Mouse (Mus musculus): ENCODE data around the gene Daw1. TPM values are rescaled to one million over a fixed set of nuclear protein-coding genes. Genes with fewer than 3 reads are reported as not detected.

Gene Daw1
- polyA plus RNA-seq, 2 experiments, result not detected

DNA sequence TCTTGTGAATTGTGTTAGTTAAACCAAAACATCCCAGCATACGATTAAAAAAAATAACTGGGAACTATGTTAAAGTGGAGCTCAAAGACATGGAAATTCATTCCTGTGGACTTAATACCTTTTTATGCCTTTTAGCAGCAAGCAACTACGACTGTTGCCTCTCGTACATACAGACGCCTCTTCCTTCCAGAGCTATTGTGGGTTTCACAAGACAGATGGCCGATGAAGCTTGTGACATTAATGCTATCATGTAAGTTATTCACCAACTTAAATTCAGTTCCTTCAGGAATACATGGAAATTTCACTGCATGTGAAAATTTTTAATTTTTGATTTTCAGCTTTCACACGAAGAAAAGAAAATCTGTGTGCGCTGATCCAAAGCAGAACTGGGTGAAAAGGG is 41.9 kb upstream of the Daw1 start:
- Histone ChIP-seq H3K4me1 (replicated peaks; ENCODE audit: control insufficient read depth in 2 of 2, insufficient read depth in 2 of 2, low read length in 1 of 2) (no peaks in the 10 kb centered on the region), H3K27me3 (ENCODE audit: control insufficient read depth, insufficient read depth, low read length) (no peaks in the 10 kb centered on the region), H3K9me3 (ENCODE audit: control insufficient read depth, low read length) (no peaks in the 10 kb centered on the region), H3K4me2 (ENCODE audit: low read depth) (no peak overlapping the region), H3K36me3 (replicated peaks; ENCODE audit: control insufficient read depth, insufficient read depth, low read depth) (no peaks in the 10 kb centered on the region), H3K9ac (replicated peaks) (no peak overlapping the region), H3K4me3 (ENCODE audit: insufficient read depth in 1 of 2, low read depth in 2 of 2, low read length in 2 of 2) (no peak overlapping the region), H3K27ac (no peak overlapping the region)
- TF ChIP-seq EP300 (IDR thresholded peaks at IDR 0.05; ENCODE audit: low read depth) (no peak), CTCF (IDR thresholded peaks at IDR 0.05; ENCODE audit: low read depth) (no peak)
- WGBS (ENCODE audit: insufficient replicate concordance), result 66% methylated on average over 7 of the region's 7 CpGs
- DNase-seq (ENCODE audit: low read depth in 3 of 3, low spot score in 3 of 3) (no peak), ATAC-seq (ENCODE audit: insufficient read depth) (no peak)

DNA sequence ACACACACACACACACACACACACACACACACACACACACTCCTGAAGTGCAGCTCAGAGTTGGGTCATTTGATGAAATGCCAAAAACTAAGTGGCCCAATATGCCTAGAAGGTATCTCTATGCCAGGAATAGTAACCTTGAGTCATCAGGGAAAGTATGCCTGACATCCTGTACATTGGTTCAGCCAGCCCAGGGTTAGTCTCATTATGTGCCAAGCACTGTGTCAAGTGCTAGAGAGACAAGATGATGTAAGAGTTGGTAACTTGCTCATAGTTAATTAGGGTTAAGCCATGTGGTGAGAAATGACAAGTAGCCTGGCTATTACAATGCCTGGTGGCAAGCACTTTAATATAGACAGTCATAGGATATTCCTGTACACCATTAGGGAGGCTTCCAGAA is 39.6 kb upstream of the Daw1 start:
- Histone ChIP-seq H3K27ac (no peak overlapping the region), H3K36me3 (replicated peaks; ENCODE audit: control insufficient read depth, insufficient read depth, low read depth) (no peaks in the 10 kb centered on the region), H3K4me1 (replicated peaks; ENCODE audit: control insufficient read depth in 2 of 2, insufficient read depth in 2 of 2, low read length in 1 of 2) (no peaks in the 10 kb centered on the region), H3K27me3 (ENCODE audit: control insufficient read depth, insufficient read depth, low read length) (no peaks in the 10 kb centered on the region), H3K9ac (replicated peaks) (no peak overlapping the region), H3K9me3 (ENCODE audit: control insufficient read depth, low read length) (no peaks in the 10 kb centered on the region), H3K4me2 (ENCODE audit: low read depth) (no peak overlapping the region), H3K4me3 (ENCODE audit: insufficient read depth in 1 of 2, low read depth in 2 of 2, low read length in 2 of 2) (no peak overlapping the region)
- no peak for TF ChIP-seq CTCF (IDR thresholded peaks at IDR 0.05; ENCODE audit: low read depth)
- TF ChIP-seq EP300 (IDR thresholded peaks at IDR 0.05; ENCODE audit: low read depth), result no peak
- DNase-seq (ENCODE audit: low read depth in 3 of 3, low spot score in 3 of 3), result no peak
- no peak for ATAC-seq (ENCODE audit: insufficient read depth)

DNA sequence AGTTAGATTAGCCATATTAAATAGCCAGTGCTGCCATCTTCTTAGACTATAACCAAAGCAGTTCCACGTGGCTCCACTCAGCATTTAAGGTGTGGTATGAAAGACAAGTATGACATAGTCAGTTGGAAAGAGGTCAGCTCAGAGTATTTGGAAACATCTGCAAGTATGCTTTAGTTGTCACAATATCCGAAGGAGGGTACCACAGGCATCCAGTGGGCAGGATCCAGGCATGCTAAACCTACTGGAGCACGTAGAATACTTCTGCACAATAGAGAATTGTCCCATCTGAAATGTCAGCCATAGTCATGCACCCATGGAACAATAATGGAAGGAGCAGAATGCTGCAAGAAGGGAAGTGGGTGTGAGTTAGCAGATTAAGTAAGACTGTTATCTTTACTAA is 39.2 kb upstream of the Daw1 start:
- ATAC-seq (ENCODE audit: insufficient read depth) (no peak), DNase-seq (ENCODE audit: low read depth in 3 of 3, low spot score in 3 of 3) (no peak)
- Histone ChIP-seq H3K36me3 (replicated peaks; ENCODE audit: control insufficient read depth, insufficient read depth, low read depth) (no peaks in the 10 kb centered on the region), H3K4me2 (ENCODE audit: low read depth) (no peak overlapping the region), H3K4me1 (replicated peaks; ENCODE audit: control insufficient read depth in 2 of 2, insufficient read depth in 2 of 2, low read length in 1 of 2) (no peaks in the 10 kb centered on the region), H3K9me3 (ENCODE audit: control insufficient read depth, low read length) (no peaks in the 10 kb centered on the region), H3K27me3 (ENCODE audit: control insufficient read depth, insufficient read depth, low read length) (no peaks in the 10 kb centered on the region), H3K27ac (no peak overlapping the region), H3K4me3 (ENCODE audit: insufficient read depth in 1 of 2, low read depth in 2 of 2, low read length in 2 of 2) (no peak overlapping the region), H3K9ac (replicated peaks) (no peak overlapping the region)
- no peak for TF ChIP-seq CTCF (IDR thresholded peaks at IDR 0.05; ENCODE audit: low read depth)
- no peak for TF ChIP-seq EP300 (IDR thresholded peaks at IDR 0.05; ENCODE audit: low read depth)
- 38% methylated on average over 3 of the region's 3 CpGs for WGBS (ENCODE audit: insufficient replicate concordance)

DNA sequence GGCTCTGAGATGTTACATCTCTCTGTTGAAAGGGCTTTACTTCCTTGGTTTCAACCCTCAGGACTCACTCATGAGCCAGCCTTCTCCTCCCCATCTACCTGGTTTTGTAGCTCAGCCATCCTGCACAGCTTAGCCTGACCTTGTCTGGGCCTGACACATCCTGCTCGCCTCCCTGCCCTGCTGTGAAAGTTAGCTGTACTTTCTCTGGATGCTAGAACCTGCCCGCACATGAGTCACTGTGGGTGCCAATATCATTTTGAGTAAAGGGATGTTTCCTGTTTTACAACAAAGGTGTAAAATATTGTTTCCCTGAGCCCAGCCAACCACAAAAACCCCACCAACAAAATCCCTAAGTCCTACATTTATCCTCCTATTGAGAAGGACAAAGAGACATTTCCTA is 36.4 kb upstream of the Daw1 start:
- no peak for ATAC-seq (ENCODE audit: insufficient read depth)
- 53% methylated on average over 2 of the region's 2 CpGs for WGBS (ENCODE audit: insufficient replicate concordance)
- Histone ChIP-seq H3K9ac (replicated peaks) (no peak overlapping the region), H3K4me2 (ENCODE audit: low read depth) (no peak overlapping the region), H3K27me3 (ENCODE audit: control insufficient read depth, insufficient read depth, low read length) (no peaks in the 10 kb centered on the region), H3K36me3 (replicated peaks; ENCODE audit: control insufficient read depth, insufficient read depth, low read depth) (no peaks in the 10 kb centered on the region), H3K27ac (no peak overlapping the region), H3K9me3 (ENCODE audit: control insufficient read depth, low read length) (no peaks in the 10 kb centered on the region), H3K4me3 (ENCODE audit: insufficient read depth in 1 of 2, low read depth in 2 of 2, low read length in 2 of 2) (no peak overlapping the region), H3K4me1 (replicated peaks; ENCODE audit: control insufficient read depth in 2 of 2, insufficient read depth in 2 of 2, low read length in 1 of 2) (no peaks in the 10 kb centered on the region)
- DNase-seq (ENCODE audit: low read depth in 3 of 3, low spot score in 3 of 3), result no peak
- TF ChIP-seq EP300 (IDR thresholded peaks at IDR 0.05; ENCODE audit: low read depth) (no peak), CTCF (IDR thresholded peaks at IDR 0.05; ENCODE audit: low read depth) (no peak)

DNA sequence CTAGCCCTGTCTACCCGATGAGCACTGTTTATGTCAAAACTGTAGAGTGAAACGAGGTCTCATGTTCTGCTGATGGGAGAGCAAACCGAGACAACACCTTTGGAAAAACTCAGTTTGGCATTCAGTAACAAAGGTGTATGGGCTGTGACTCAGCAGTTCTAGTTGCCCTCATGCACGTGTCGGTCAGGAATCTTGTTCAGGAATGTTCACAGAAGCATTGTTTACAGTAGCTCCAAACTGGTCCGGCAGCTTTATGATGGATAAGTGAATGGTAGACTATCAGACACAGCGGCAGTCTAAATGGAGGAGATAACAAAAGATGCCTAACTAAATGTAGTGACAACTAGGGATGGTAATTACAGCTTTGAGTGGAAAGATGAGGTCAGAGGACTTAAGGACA is 23.7 kb upstream of the Daw1 start:
- Histone ChIP-seq H3K36me3 (replicated peaks; ENCODE audit: control insufficient read depth, insufficient read depth, low read depth) (no peaks in the 10 kb centered on the region), H3K4me2 (ENCODE audit: low read depth) (no peak overlapping the region), H3K4me3 (ENCODE audit: insufficient read depth in 1 of 2, low read depth in 2 of 2, low read length in 2 of 2) (no peak overlapping the region), H3K27ac (no peak overlapping the region), H3K27me3 (ENCODE audit: control insufficient read depth, insufficient read depth, low read length) (no peaks in the 10 kb centered on the region), H3K9ac (replicated peaks) (no peak overlapping the region), H3K9me3 (ENCODE audit: control insufficient read depth, low read length) (no peaks in the 10 kb centered on the region), H3K4me1 (replicated peaks; ENCODE audit: control insufficient read depth in 2 of 2, insufficient read depth in 2 of 2, low read length in 1 of 2) (no peaks in the 10 kb centered on the region)
- ATAC-seq (ENCODE audit: insufficient read depth), result no peak
- DNase-seq (ENCODE audit: low read depth in 3 of 3, low spot score in 3 of 3), result no peak
- TF ChIP-seq CTCF (IDR thresholded peaks at IDR 0.05; ENCODE audit: low read depth), result no peak
- no peak for TF ChIP-seq EP300 (IDR thresholded peaks at IDR 0.05; ENCODE audit: low read depth)
- 63% methylated on average over 7 of the region's 7 CpGs for WGBS (ENCODE audit: insufficient replicate concordance)

DNA sequence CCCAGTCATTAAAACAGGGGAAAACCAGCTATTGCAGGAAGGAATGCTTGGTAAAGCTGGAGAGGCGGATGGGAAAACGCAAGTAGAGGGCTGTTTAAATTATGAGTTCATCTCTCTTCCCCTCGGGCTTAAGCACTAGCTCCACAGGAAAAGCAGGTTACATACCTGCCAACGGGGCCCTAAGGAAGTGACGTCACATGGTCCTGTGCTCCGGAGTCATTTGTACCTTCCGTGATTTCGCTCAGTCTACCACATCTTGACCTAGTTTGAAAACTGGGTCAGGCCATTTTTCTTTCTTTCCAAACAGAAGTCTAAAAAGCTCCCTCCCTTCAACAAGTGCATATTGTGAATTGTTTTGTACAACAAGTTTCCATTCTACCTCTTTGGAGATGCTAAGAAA is 21.7 kb upstream of the Daw1 start:
- Histone ChIP-seq H3K9ac (replicated peaks) (no peak overlapping the region), H3K4me3 (ENCODE audit: insufficient read depth in 1 of 2, low read depth in 2 of 2, low read length in 2 of 2) (no peak overlapping the region), H3K9me3 (ENCODE audit: control insufficient read depth, low read length) (no peaks in the 10 kb centered on the region), H3K27ac (no peak overlapping the region), H3K36me3 (replicated peaks; ENCODE audit: control insufficient read depth, insufficient read depth, low read depth) (no peaks in the 10 kb centered on the region), H3K4me2 (ENCODE audit: low read depth) (no peak overlapping the region), H3K27me3 (ENCODE audit: control insufficient read depth, insufficient read depth, low read length) (no peaks in the 10 kb centered on the region), H3K4me1 (replicated peaks; ENCODE audit: control insufficient read depth in 2 of 2, insufficient read depth in 2 of 2, low read length in 1 of 2) (no peaks in the 10 kb centered on the region)
- ATAC-seq (ENCODE audit: insufficient read depth) (no peak), DNase-seq (ENCODE audit: low read depth in 3 of 3, low spot score in 3 of 3) (no peak)
- 71% methylated on average over 8 of the region's 8 CpGs for WGBS (ENCODE audit: insufficient replicate concordance)
- no peak for TF ChIP-seq CTCF (IDR thresholded peaks at IDR 0.05; ENCODE audit: low read depth)
- no peak for TF ChIP-seq EP300 (IDR thresholded peaks at IDR 0.05; ENCODE audit: low read depth)
